Mouse (Mus musculus): Measurements from ENCODE around the gene Fgfr2. TPM values are rescaled to one million over a fixed set of nuclear protein-coding genes. Genes with fewer than 3 reads are reported as not detected.

Gene Fgfr2
- polyA plus RNA-seq, 1 experiment = 52.3 TPM

GRCm38 (mm10) chr7:130222633-130223354, 2900.4 kb downstream of the Fgfr2 start:
- TF ChIP-seq CTCF (IDR thresholded peaks at IDR 0.05; ENCODE audit: borderline replicate concordance, extremely low read depth, insufficient read depth, insufficient read length) (no peak), POLR2A (IDR thresholded peaks at IDR 0.05; ENCODE audit: borderline replicate concordance, extremely low read depth, insufficient read depth, insufficient read length, poor library complexity, severe bottlenecking) (no peak)
- DNase-seq (ENCODE audit: low read depth) = no peak

DNA sequence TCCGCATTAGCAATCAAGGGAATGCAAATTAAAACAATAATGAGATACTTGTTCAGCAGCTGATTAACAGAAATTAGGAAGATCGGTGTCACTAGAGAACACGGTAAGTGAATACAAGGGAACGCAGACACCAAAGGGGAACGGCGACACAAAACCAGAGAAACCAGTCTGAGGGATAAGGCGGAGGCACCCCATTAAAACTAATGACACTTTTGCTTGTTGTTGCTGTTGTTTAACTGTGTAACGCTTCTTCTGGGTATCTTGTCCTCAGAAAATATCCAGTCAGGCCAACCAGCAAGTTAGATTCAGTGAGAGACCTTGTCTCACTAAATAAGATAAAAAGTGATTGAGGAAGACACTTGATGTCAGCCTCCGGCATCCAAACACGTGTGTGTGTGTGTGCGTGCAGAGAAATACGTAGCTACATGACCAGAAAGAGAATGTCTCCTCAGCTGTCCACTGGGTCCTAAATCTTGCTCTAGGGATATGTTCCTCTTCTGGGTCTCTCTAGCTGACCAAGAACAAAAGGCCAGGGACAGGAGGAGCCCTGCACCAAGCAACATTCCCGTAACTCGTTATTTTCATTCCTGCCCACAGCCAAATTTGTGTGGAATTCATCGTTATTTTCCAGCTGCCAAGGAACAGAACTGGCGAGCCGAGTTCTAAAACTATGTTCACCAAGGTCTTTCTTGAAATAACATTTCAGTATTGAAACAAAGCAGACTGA, 2901.3 kb downstream of the Fgfr2 start:
- DNase-seq (ENCODE audit: low read depth) = no peak
- TF ChIP-seq POLR2A (IDR thresholded peaks at IDR 0.05; ENCODE audit: borderline replicate concordance, extremely low read depth, insufficient read depth, insufficient read length, poor library complexity, severe bottlenecking) (no peak), CTCF (IDR thresholded peaks at IDR 0.05; ENCODE audit: borderline replicate concordance, extremely low read depth, insufficient read depth, insufficient read length) (no peak)

DNA sequence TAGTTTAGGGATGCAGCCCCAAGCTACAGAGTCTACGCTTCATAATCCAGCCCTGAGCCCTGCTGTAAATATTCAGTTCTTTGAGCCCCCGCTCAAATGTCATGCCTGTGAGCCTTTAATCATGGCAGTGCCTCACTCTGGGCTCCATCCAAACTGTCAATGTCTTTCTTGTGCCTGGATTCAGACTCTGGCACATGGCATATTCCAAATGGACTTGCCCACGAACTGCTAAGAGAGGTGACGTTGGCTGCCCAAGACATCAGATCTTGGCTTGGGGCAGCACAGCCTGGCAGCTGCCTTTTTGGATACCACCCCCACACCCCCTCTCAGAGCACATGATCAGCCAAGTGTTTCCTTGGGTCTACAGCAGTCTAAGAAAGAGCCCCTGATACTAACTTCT, 2902.5 kb downstream of the Fgfr2 start:
- peak; percentile 85 for DNase-seq (ENCODE audit: low read depth)
- no peak for TF ChIP-seq POLR2A (IDR thresholded peaks at IDR 0.05; ENCODE audit: borderline replicate concordance, extremely low read depth, insufficient read depth, insufficient read length, poor library complexity, severe bottlenecking)
- no peak for TF ChIP-seq CTCF (IDR thresholded peaks at IDR 0.05; ENCODE audit: borderline replicate concordance, extremely low read depth, insufficient read depth, insufficient read length)

DNA sequence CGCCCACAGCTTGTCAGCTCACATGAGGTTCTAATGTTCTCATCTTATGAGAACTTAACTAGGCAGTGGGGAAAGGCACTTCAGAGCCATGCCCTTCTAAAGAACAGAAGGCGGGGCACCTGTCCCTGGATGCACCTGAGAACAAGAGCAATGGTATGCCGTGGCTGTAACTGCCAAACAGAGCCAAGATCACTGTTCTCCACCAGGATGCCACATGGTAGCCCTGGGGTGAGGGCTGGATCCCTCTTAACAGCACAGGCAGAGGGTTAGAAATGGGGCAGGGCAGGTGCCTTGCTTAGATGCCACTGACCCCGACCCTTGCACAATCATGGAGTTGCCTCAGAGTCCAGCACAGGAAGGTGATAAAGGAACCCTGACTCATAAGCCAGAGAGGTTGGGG, 2903.3 kb downstream of the Fgfr2 start:
- TF ChIP-seq POLR2A (IDR thresholded peaks at IDR 0.05; ENCODE audit: borderline replicate concordance, extremely low read depth, insufficient read depth, insufficient read length, poor library complexity, severe bottlenecking) = no peak
- TF ChIP-seq CTCF (IDR thresholded peaks at IDR 0.05; ENCODE audit: borderline replicate concordance, extremely low read depth, insufficient read depth, insufficient read length) = no peak
- no peak for DNase-seq (ENCODE audit: low read depth)

- DNase-seq (ENCODE audit: low read depth) = no peak
- TF ChIP-seq POLR2A (IDR thresholded peaks at IDR 0.05; ENCODE audit: borderline replicate concordance, extremely low read depth, insufficient read depth, insufficient read length, poor library complexity, severe bottlenecking) (no peak), CTCF (IDR thresholded peaks at IDR 0.05; ENCODE audit: borderline replicate concordance, extremely low read depth, insufficient read depth, insufficient read length) (no peak)
Measured at GRCm38 (mm10) chr7:130216272-130216671, 2906.9 kb downstream of the Fgfr2 start.

GRCm38 (mm10) chr7:130215348-130216252, 2907.6 kb downstream of the Fgfr2 start:
- peak; percentile 98 for DNase-seq (ENCODE audit: low read depth)
- no peak for TF ChIP-seq POLR2A (IDR thresholded peaks at IDR 0.05; ENCODE audit: borderline replicate concordance, extremely low read depth, insufficient read depth, insufficient read length, poor library complexity, severe bottlenecking)
- no peak for TF ChIP-seq CTCF (IDR thresholded peaks at IDR 0.05; ENCODE audit: borderline replicate concordance, extremely low read depth, insufficient read depth, insufficient read length)

DNA sequence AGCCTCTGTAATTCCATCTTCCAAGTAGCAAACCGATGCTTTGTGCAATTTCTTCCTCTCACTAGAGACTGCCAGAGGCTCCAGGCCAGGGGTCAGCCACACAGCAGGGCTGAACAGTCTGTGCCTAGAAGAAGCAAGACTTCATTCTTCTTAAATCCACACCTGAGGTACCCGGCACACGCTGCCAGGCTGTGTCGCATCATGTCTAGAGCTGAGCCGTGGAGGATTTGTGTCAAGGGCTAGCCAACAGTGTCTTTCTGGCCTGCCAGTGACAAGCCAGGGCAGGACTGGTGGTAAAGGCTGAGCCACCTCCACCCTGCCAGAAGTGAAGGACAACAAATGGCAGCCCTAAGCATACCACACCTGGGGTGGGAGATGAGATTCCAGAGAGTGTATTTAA, 2910.0 kb downstream of the Fgfr2 start:
- no peak for TF ChIP-seq POLR2A (IDR thresholded peaks at IDR 0.05; ENCODE audit: borderline replicate concordance, extremely low read depth, insufficient read depth, insufficient read length, poor library complexity, severe bottlenecking)
- TF ChIP-seq CTCF (IDR thresholded peaks at IDR 0.05; ENCODE audit: borderline replicate concordance, extremely low read depth, insufficient read depth, insufficient read length) = no peak

GRCm38 (mm10) chr7:130211411-130211810, 2911.7 kb downstream of the Fgfr2 start:
- TF ChIP-seq CTCF (IDR thresholded peaks at IDR 0.05; ENCODE audit: borderline replicate concordance, extremely low read depth, insufficient read depth, insufficient read length) (no peak), POLR2A (IDR thresholded peaks at IDR 0.05; ENCODE audit: borderline replicate concordance, extremely low read depth, insufficient read depth, insufficient read length, poor library complexity, severe bottlenecking) (no peak)
- DNase-seq (ENCODE audit: low read depth) = no peak

More for the DNA sequence above, 2910.0 kb downstream of the Fgfr2 start:
- no peak for DNase-seq (ENCODE audit: low read depth)

GRCm38 (mm10) chr7:130208601-130209000, 2914.5 kb downstream of the Fgfr2 start:
- no peak for DNase-seq (ENCODE audit: low read depth)
- TF ChIP-seq POLR2A (IDR thresholded peaks at IDR 0.05; ENCODE audit: borderline replicate concordance, extremely low read depth, insufficient read depth, insufficient read length, poor library complexity, severe bottlenecking) (no peak), CTCF (IDR thresholded peaks at IDR 0.05; ENCODE audit: borderline replicate concordance, extremely low read depth, insufficient read depth, insufficient read length) (no peak)

DNA sequence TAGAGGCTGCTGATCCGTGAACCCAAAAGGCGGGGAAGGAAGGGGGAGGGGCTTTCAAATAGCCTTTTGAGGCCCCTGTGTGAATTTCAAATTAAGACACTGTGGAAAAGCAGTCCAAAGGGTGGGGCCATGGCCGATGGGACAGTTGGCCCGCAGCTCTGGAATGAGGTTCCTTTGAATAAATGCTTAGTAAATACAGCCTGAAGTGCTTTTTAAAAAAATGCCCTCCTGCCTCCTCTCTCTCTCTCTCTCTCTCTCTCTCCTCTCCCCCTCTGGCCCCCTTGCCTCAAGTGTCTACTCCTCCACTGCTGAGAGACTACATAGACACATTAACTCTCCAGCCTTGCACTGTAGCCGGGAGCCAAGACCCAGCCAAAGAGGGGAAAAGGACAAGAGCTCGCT, 2917.0 kb downstream of the Fgfr2 start:
- peak; percentile 85 for DNase-seq (ENCODE audit: low read depth)
- TF ChIP-seq CTCF (IDR thresholded peaks at IDR 0.05; ENCODE audit: borderline replicate concordance, extremely low read depth, insufficient read depth, insufficient read length) (no peak), POLR2A (IDR thresholded peaks at IDR 0.05; ENCODE audit: borderline replicate concordance, extremely low read depth, insufficient read depth, insufficient read length, poor library complexity, severe bottlenecking) (no peak)

DNA sequence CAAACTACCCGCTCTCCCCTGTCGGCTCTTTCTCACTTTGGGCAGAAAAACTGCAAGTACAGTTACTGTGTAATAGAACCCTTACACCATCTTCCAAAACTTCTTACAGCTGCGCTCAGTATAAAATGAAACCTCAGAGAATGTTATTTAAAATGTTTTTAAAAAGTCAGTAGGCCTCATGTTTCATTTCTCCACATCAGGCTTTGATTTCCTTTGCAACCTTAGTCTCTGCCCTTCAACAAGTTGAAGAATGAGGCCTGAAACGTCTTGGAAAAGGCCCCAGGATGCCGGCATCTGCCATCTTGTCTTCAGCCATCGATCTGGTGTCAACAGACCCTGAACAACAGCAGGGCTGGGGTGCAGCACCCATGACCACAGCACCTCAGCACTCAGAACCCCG, 2918.0 kb downstream of the Fgfr2 start:
- DNase-seq (ENCODE audit: low read depth) = no peak

More for the DNA sequence above, 2918.0 kb downstream of the Fgfr2 start:
- TF ChIP-seq CTCF (IDR thresholded peaks at IDR 0.05; ENCODE audit: borderline replicate concordance, extremely low read depth, insufficient read depth, insufficient read length) = no peak
- no peak for TF ChIP-seq POLR2A (IDR thresholded peaks at IDR 0.05; ENCODE audit: borderline replicate concordance, extremely low read depth, insufficient read depth, insufficient read length, poor library complexity, severe bottlenecking)

Measured in brain, embryonic 14.5 days (tissue).